Mouse (Mus musculus) thymus, postnatal 0 days (tissue): ENCODE results near the gene Ptpn23. TPM values are rescaled to one million over a fixed set of nuclear protein-coding genes. Genes with fewer than 3 reads are reported as not detected.

Experiments used
- polyA plus RNA-seq: library from polyadenylated mRNA; unstranded; fragments of >200 nt; fragmentation: Nextera tagmentation; extraction: Ambion mirVana; gene quantifications from 2 replicates; pipeline ENCODE4 v1.2.1, GENCODE M21; 2015

Gene Ptpn23
- polyA plus RNA-seq, 1 experiment from 2014 or later: 8.9 TPM

Other genes starting within 250 kb of the Ptpn23 start
- gene Cspg5, start 164.4 kb downstream of the Ptpn23 start, polyA plus RNA-seq: 0.12 and 0.26 TPM in 2 replicates
- gene Elp6, start 103.0 kb downstream of the Ptpn23 start, polyA plus RNA-seq: 20.5 and 20.9 TPM in 2 replicates
- 33.5 and 33.9 TPM in 2 replicates for gene Scap, start 74.9 kb downstream of the Ptpn23 start, polyA plus RNA-seq
- 2.9 and 7.4 TPM in 2 replicates for gene Ngp, start 11.5 kb upstream of the Ptpn23 start, polyA plus RNA-seq
- 3.5 and 4.2 TPM in 2 replicates for gene Klhl18, start 68.5 kb upstream of the Ptpn23 start, polyA plus RNA-seq
- gene Kif9, start 68.7 kb upstream of the Ptpn23 start, polyA plus RNA-seq: 1.2 and 1.4 TPM in 2 replicates
- gene Setd2, start 124.4 kb upstream of the Ptpn23 start, polyA plus RNA-seq: 27.2 and 35.5 TPM in 2 replicates
- 4.3 and 5.3 TPM in 2 replicates for gene Nradd, start 216.2 kb upstream of the Ptpn23 start, polyA plus RNA-seq
- gene Nbeal2, start 245.9 kb upstream of the Ptpn23 start, polyA plus RNA-seq: 15.7 and 19.1 TPM in 2 replicates
- gene Ccdc12, start 248.3 kb upstream of the Ptpn23 start, polyA plus RNA-seq: 210 and 226 TPM in 2 replicates